Mouse (Mus musculus): Measurements from ENCODE around the gene Col6a1.

DNA sequence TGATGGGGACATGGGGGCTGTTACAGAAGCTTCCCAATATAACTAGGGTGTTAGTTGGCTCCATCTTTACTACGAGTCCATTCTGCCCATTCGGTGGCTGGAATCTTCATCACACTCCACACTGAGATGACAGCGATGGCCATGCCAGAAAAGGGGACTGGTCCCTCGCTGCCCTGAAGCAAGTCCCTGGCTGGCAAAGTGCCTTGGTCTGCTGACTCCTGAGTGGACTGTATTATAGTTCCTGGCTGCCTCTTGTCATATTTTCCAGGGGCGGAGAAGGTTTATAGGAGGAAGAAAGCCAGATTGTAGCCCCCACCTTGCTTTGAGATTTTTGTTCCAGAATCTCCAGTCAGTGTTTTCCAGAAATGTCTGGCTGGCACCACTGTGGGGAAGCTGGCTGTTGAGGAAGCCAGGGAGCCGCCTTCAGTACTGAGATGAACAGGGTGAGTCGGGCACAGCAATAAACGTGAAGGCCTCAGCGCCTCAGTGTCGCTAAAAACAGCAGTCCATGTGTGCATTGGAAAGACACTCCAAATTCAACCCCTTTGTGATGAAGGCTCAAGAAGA, 40.4 kb downstream of the Col6a1 start:
- TF ChIP-seq CTCF (IDR thresholded peaks at IDR 0.05; ENCODE audit: borderline replicate concordance, extremely low read depth, insufficient read depth, insufficient read length) = no peak
- TF ChIP-seq POLR2A (IDR thresholded peaks at IDR 0.05; ENCODE audit: borderline replicate concordance, extremely low read depth, insufficient read depth, insufficient read length, poor library complexity, severe bottlenecking) = no peak
